Mouse (Mus musculus): ENCODE results near the gene Zfp985. TPM values are rescaled to one million over a fixed set of nuclear protein-coding genes. Genes with fewer than 3 reads are reported as not detected.
"Not testable (repeated sequence)": the region's sequence is repeated elsewhere in the genome, so short reads cannot be mapped to it uniquely, and the experiment has no call there.

Zfp985 gene
- 0.10 TPM in 2 replicates for polyA plus RNA-seq (2016; fragmentation: Nextera tagmentation; extraction: Ambion mirVana)

- not testable (repeated sequence) for ATAC-seq (ENCODE audit: low FRiP score, low read depth); H3K4me2 ChIP-seq (replicated peaks); H3K9ac ChIP-seq (replicated peaks); H3K27ac ChIP-seq (replicated peaks); H3K27me3 ChIP-seq; H3K36me3 ChIP-seq; H3K4me3 ChIP-seq; H3K4me1 ChIP-seq
- peaks cover 21% of the 10 kb centered on the region for H3K9me3 ChIP-seq
- WGBS, result 83% methylated on average over 5 of the region's 5 CpGs
Observed at GRCm38 (mm10) chr4:147553071-147553470, at the start of gene Zfp985. Gene Zfp985, plus strand, starts transcription at chr4:147553277.

GRCm38 (mm10) chr4:147509174-147509573, 43.9 kb upstream of the Zfp985 start:
- Histone ChIP-seq H3K9ac (replicated peaks) (no peak overlapping the region), H3K4me2 (replicated peaks) (no peak overlapping the region), H3K9me3 (peaks cover 24% of the 10 kb centered on the region), H3K4me1 (no peaks in the 10 kb centered on the region), H3K27me3 (no peaks in the 10 kb centered on the region), H3K27ac (replicated peaks) (no peak overlapping the region), H3K4me3 (no peak overlapping the region), H3K36me3 (no peaks in the 10 kb centered on the region)
- 80% methylated on average over 2 of the region's 2 CpGs for WGBS
- no peak for ATAC-seq (ENCODE audit: low FRiP score, low read depth)

- H3K4me1 ChIP-seq, result no peaks in the 10 kb centered on the region
- H3K9me3 ChIP-seq, result peaks cover 66% of the 10 kb centered on the region
- WGBS, result 69% methylated on average over 2 of the region's 2 CpGs
- 0 out of 2 replicates have a peak, but pooled peaks have one; percentile 32 for ATAC-seq (ENCODE audit: low FRiP score, low read depth)
- no peak overlapping the region for H3K27ac ChIP-seq (replicated peaks)
- no peaks in the 10 kb centered on the region for H3K36me3 ChIP-seq
- no peak overlapping the region for H3K4me3 ChIP-seq
- no peak overlapping the region for H3K4me2 ChIP-seq (replicated peaks)
- H3K27me3 ChIP-seq, result no peaks in the 10 kb centered on the region
- no peak overlapping the region for H3K9ac ChIP-seq (replicated peaks)
Observed at GRCm38 (mm10) chr4:147518981-147519380, 34.1 kb upstream of the Zfp985 start.

GRCm38 (mm10) chr4:147520100-147520499, 33.0 kb upstream of the Zfp985 start:
- no peaks in the 10 kb centered on the region for H3K4me1 ChIP-seq
- no peaks in the 10 kb centered on the region for H3K27me3 ChIP-seq
- no peak overlapping the region for H3K4me3 ChIP-seq
- H3K9ac ChIP-seq (replicated peaks), result no peak overlapping the region
- no peak overlapping the region for H3K27ac ChIP-seq (replicated peaks)
- H3K36me3 ChIP-seq, result no peaks in the 10 kb centered on the region
- H3K4me2 ChIP-seq (replicated peaks), result no peak overlapping the region
- peak; percentile 36 for ATAC-seq (ENCODE audit: low FRiP score, low read depth)
- peaks cover 68% of the 10 kb centered on the region for H3K9me3 ChIP-seq

- no peak overlapping the region for H3K4me3 ChIP-seq
- no peaks in the 10 kb centered on the region for H3K27me3 ChIP-seq
- H3K9ac ChIP-seq (replicated peaks), result no peak overlapping the region
- no peaks in the 10 kb centered on the region for H3K4me1 ChIP-seq
- no peaks in the 10 kb centered on the region for H3K36me3 ChIP-seq
- WGBS, result 88% methylated on average over 1 of the region's 1 CpGs
- ATAC-seq (ENCODE audit: low FRiP score, low read depth), result no peak
- peaks cover 62% of the 10 kb centered on the region for H3K9me3 ChIP-seq
- H3K4me2 ChIP-seq (replicated peaks), result no peak overlapping the region
- H3K27ac ChIP-seq (replicated peaks), result no peak overlapping the region
Observed at GRCm38 (mm10) chr4:147525125-147525524, 28.0 kb upstream of the Zfp985 start.

GRCm38 (mm10) chr4:147530366-147530765, 22.7 kb upstream of the Zfp985 start:
- no peak for ATAC-seq (ENCODE audit: low FRiP score, low read depth)
- Histone ChIP-seq H3K36me3 (no peaks in the 10 kb centered on the region), H3K4me3 (no peak overlapping the region), H3K9me3 (peaks cover 45% of the 10 kb centered on the region), H3K27me3 (no peaks in the 10 kb centered on the region), H3K9ac (replicated peaks) (no peak overlapping the region), H3K4me1 (no peaks in the 10 kb centered on the region), H3K27ac (replicated peaks) (no peak overlapping the region), H3K4me2 (replicated peaks) (no peak overlapping the region)
- WGBS, result 93% methylated on average over 1 of the region's 1 CpGs

GRCm38 (mm10) chr4:147535916-147536315, 17.2 kb upstream of the Zfp985 start:
- not testable (repeated sequence) for H3K36me3 ChIP-seq; H3K27me3 ChIP-seq; H3K4me1 ChIP-seq; H3K9ac ChIP-seq (replicated peaks); H3K27ac ChIP-seq (replicated peaks); H3K4me2 ChIP-seq (replicated peaks); ATAC-seq (ENCODE audit: low FRiP score, low read depth); H3K4me3 ChIP-seq
- H3K9me3 ChIP-seq, result peaks cover 56% of the 10 kb centered on the region

- H3K4me1 ChIP-seq, result no peaks in the 10 kb centered on the region
- H3K4me3 ChIP-seq, result no peak overlapping the region
- no peak overlapping the region for H3K27ac ChIP-seq (replicated peaks)
- WGBS, result 79% methylated on average over 2 of the region's 2 CpGs
- H3K9me3 ChIP-seq, result peaks cover 57% of the 10 kb centered on the region
- ATAC-seq (ENCODE audit: low FRiP score, low read depth), result no peak
- no peaks in the 10 kb centered on the region for H3K27me3 ChIP-seq
- no peak overlapping the region for H3K4me2 ChIP-seq (replicated peaks)
- no peaks in the 10 kb centered on the region for H3K36me3 ChIP-seq
- H3K9ac ChIP-seq (replicated peaks), result no peak overlapping the region
Observed at GRCm38 (mm10) chr4:147537702-147538101, 15.4 kb upstream of the Zfp985 start.

- WGBS, result 87% methylated on average over 3 of the region's 3 CpGs
- not testable (repeated sequence) for H3K9ac ChIP-seq (replicated peaks); ATAC-seq (ENCODE audit: low FRiP score, low read depth); H3K4me3 ChIP-seq; H3K4me1 ChIP-seq; H3K27ac ChIP-seq (replicated peaks); H3K36me3 ChIP-seq; H3K4me2 ChIP-seq (replicated peaks); H3K27me3 ChIP-seq
- peaks cover 59% of the 10 kb centered on the region for H3K9me3 ChIP-seq
Observed at GRCm38 (mm10) chr4:147539918-147540317, 13.2 kb upstream of the Zfp985 start, which contains the start of gene Gm16503. Gene Gm16503, plus strand, starts transcription at chr4:147540218.

- H3K27me3 ChIP-seq, result no peaks in the 10 kb centered on the region
- H3K4me2 ChIP-seq (replicated peaks), result no peak overlapping the region
- H3K9ac ChIP-seq (replicated peaks), result no peak overlapping the region
- H3K36me3 ChIP-seq, result no peaks in the 10 kb centered on the region
- no peak overlapping the region for H3K4me3 ChIP-seq
- no peak overlapping the region for H3K27ac ChIP-seq (replicated peaks)
- no peak for ATAC-seq (ENCODE audit: low FRiP score, low read depth)
- peaks cover 48% of the 10 kb centered on the region for H3K9me3 ChIP-seq
- H3K4me1 ChIP-seq, result no peaks in the 10 kb centered on the region
Observed at GRCm38 (mm10) chr4:147541105-147541504, 12.0 kb upstream of the Zfp985 start.

GRCm38 (mm10) chr4:147554361-147554760, 1.3 kb downstream of the Zfp985 start:
- not testable (repeated sequence) for H3K27ac ChIP-seq (replicated peaks); H3K4me2 ChIP-seq (replicated peaks); H3K9ac ChIP-seq (replicated peaks); H3K36me3 ChIP-seq; ATAC-seq (ENCODE audit: low FRiP score, low read depth); H3K4me3 ChIP-seq; H3K4me1 ChIP-seq; H3K27me3 ChIP-seq
- H3K9me3 ChIP-seq, result peaks cover 21% of the 10 kb centered on the region
- 76% methylated on average over 2 of the region's 2 CpGs for WGBS

GRCm38 (mm10) chr4:147556921-147557320, 3.8 kb downstream of the Zfp985 start:
- peaks cover 14% of the 10 kb centered on the region for H3K9me3 ChIP-seq
- not testable (repeated sequence) for H3K27ac ChIP-seq (replicated peaks); H3K36me3 ChIP-seq; ATAC-seq (ENCODE audit: low FRiP score, low read depth); H3K9ac ChIP-seq (replicated peaks); H3K27me3 ChIP-seq; H3K4me1 ChIP-seq; H3K4me2 ChIP-seq (replicated peaks); H3K4me3 ChIP-seq
- 67% methylated on average over 1 of the region's 1 CpGs for WGBS

- H3K27ac ChIP-seq (replicated peaks); H3K9me3 ChIP-seq; H3K36me3 ChIP-seq; H3K4me3 ChIP-seq; ATAC-seq (ENCODE audit: low FRiP score, low read depth); H3K9ac ChIP-seq (replicated peaks); H3K4me1 ChIP-seq; H3K4me2 ChIP-seq (replicated peaks); H3K27me3 ChIP-seq: not testable (repeated sequence)
Observed at GRCm38 (mm10) chr4:147558011-147558410, 4.9 kb downstream of the Zfp985 start.

Data from midbrain, embryonic 12.5 days (tissue).